Mouse (Mus musculus) small intestine, adult 2 months (tissue): ENCODE data around the gene Tmem60.

Experiments
- CTCF ChIP-seq: fragments of 200-500 bp; IDR thresholded peaks from 2 replicates; pipeline ENCODE4 v1.5.1; 2012; ENCODE audit warnings: low read depth, mild to moderate bottlenecking, control low read depth, inconsistent platforms, low read length, moderate library complexity, mixed read lengths; ENCODE audit not compliant: insufficient replicate concordance, insufficient read length; ENCODE audit errors: extremely low read depth
- POLR2A ChIP-seq: fragments of 200-500 bp; IDR thresholded peaks from 2 replicates; pipeline ENCODE4 v1.6.1; 2012; ENCODE audit warnings: low read depth, mild to moderate bottlenecking, control low read depth, inconsistent platforms, low read length, moderate library complexity

DNA sequence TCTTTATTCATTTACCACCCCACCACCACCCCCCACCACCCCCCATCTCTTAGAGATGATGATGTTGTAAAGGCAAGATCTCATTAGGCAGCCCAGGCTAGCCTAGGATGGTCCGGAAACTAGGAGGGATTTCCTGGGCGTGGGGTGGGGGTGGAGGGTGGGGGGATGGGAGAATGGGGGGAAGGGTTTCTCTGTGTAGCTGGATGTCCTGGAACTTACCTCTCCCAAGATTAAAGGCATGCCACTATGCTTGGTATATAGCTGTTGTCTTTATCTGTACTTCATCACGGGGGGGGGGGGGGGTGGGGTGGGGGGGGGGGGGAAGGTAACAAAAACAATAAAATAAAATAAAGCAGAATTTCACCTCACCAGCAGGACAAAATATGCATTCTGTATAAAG is 38.6 kb upstream of the Tmem60 start:
- TF ChIP-seq CTCF, result no peak
- no peak for TF ChIP-seq POLR2A
